Mouse (Mus musculus) cerebellum, adult 2 months (tissue): Measurements from ENCODE around the gene Rab3b. TPM values are rescaled to one million over a fixed set of nuclear protein-coding genes. Genes with fewer than 3 reads are reported as not detected.

Experiments used
- DNase-seq, 2 experiments: peaks; one replicate each; pipeline ENCODE4 v3.0.0; 2021
- H3K27ac ChIP-seq: fragments of 200-500 bp; 2 replicates; pipeline ENCODE4 v1.5.1; 2012; ENCODE audit warnings: low read length, control low read depth, inconsistent platforms; ENCODE audit not compliant: insufficient read depth
- H3K27me3 ChIP-seq: fragments of 200-500 bp; 2 replicates; pipeline ENCODE4 v1.6.1; 2012; ENCODE audit warnings: inconsistent platforms, mild to moderate bottlenecking, low read length, moderate library complexity; ENCODE audit not compliant: control insufficient read depth, insufficient read depth
- H3K4me1 ChIP-seq: fragments of 200-500 bp; 2 replicates; pipeline ENCODE4 v1.6.1; 2011; ENCODE audit warnings: low read length; ENCODE audit not compliant: control insufficient read depth, insufficient read depth
- H3K4me3 ChIP-seq: fragments of 200-500 bp; replicated peaks from 2 replicates; pipeline ENCODE3; 2011; ENCODE audit warnings: mild to moderate bottlenecking, low read depth, low read length, control low read depth; ENCODE audit not compliant: insufficient read depth
- CTCF ChIP-seq: fragments of 200-500 bp; IDR thresholded peaks from 2 replicates; pipeline ENCODE4 v1.5.1; 2011; ENCODE audit warnings: low read depth, mild to moderate bottlenecking, control low read depth, low read length, moderate library complexity, borderline replicate concordance; ENCODE audit not compliant: insufficient read depth
- POLR2A ChIP-seq: fragments of 200-500 bp; IDR thresholded peaks from 2 replicates; pipeline ENCODE4 v1.6.1; 2011; ENCODE audit warnings: low read length, control low read depth, borderline replicate concordance; ENCODE audit not compliant: insufficient read depth
- WGBS: fragments of 180-500 bp; shearing (Covaris S2); methylation state at CpG from one replicate; pipeline ENCODE4 v1.1.7; 2018; 5-methylcytosine and 5-hydroxymethylcytosine counted together
- polyA plus RNA-seq: library from polyadenylated mRNA; depleted of rRNA; stranded (reverse); fragments of >200 nt; gene quantifications from 2 replicates; pipeline ENCODE4 v1.2.3, GENCODE M21; 2012

Gene Rab3b
- polyA plus RNA-seq, 1 experiment: 42.5 TPM

- DNase-seq: no peak
- 94% methylated on average over 9 of the region's 9 CpGs for WGBS
- TF ChIP-seq CTCF (no peak), POLR2A (no peak)
- Histone ChIP-seq H3K27me3 (no peaks in the 10 kb centered on the region), H3K27ac (no peak overlapping the region), H3K4me1 (no peaks in the 10 kb centered on the region), H3K4me3 (no peak overlapping the region)
Observed at GRCm38 (mm10) chr4:108902886-108903285, 24.0 kb downstream of the Rab3b start.

- H3K4me1 ChIP-seq: no peaks in the 10 kb centered on the region; the same call in 1 of the 2 replicates
- TF ChIP-seq CTCF (no peak), POLR2A (no peak)
- no peaks in the 10 kb centered on the region for H3K27me3 ChIP-seq
- H3K27ac ChIP-seq: no peak overlapping the region
- no peak overlapping the region for H3K4me3 ChIP-seq
- whole genome bisulfite sequencing: 92% methylated on average over 9 of the region's 9 CpGs
- DNase-seq: no peak
Observed at GRCm38 (mm10) chr4:108903346-108903745, 24.5 kb downstream of the Rab3b start.

GRCm38 (mm10) chr4:108904076-108904475 is 25.2 kb downstream of the Rab3b start:
- TF ChIP-seq CTCF (no peak), POLR2A (no peak)
- WGBS: 37% methylated on average over 6 of the region's 6 CpGs

GRCm38 (mm10) chr4:108904790-108905189 is 25.9 kb downstream of the Rab3b start:
- H3K27me3 ChIP-seq: no peaks in the 10 kb centered on the region
- no peak for TF ChIP-seq CTCF
- no peak for TF ChIP-seq POLR2A
- H3K4me3 ChIP-seq: no peak overlapping the region
- no peak for DNase-seq
- no peaks in the 10 kb centered on the region; the same call in 1 of the 2 replicates for H3K4me1 ChIP-seq
- WGBS: 88% methylated on average over 10 of the region's 10 CpGs
- H3K27ac ChIP-seq: no peak overlapping the region

More at GRCm38 (mm10) chr4:108904076-108904475, 25.2 kb downstream of the Rab3b start:
- no peak for DNase-seq
- Histone ChIP-seq H3K4me3 (no peak overlapping the region), H3K27me3 (no peaks in the 10 kb centered on the region), H3K27ac (no peak overlapping the region), H3K4me1 (no peaks in the 10 kb centered on the region; the same call in 1 of the 2 replicates)

- WGBS: 14% methylated on average over 6 of the region's 6 CpGs
- TF ChIP-seq POLR2A: no peak
- Histone ChIP-seq H3K27me3 (no peaks in the 10 kb centered on the region), H3K4me3 (no peak overlapping the region), H3K4me1 (no peaks in the 10 kb centered on the region; the same call in 1 of the 2 replicates), H3K27ac (no peak overlapping the region)
- DNase-seq: no peak
Observed at GRCm38 (mm10) chr4:108905859-108906258, 27.0 kb downstream of the Rab3b start.

GRCm38 (mm10) chr4:108907475-108907874 is 28.6 kb downstream of the Rab3b start:
- H3K27me3 ChIP-seq: no peaks in the 10 kb centered on the region
- no peak overlapping the region for H3K27ac ChIP-seq
- H3K4me1 ChIP-seq: no peaks in the 10 kb centered on the region; the same call in 1 of the 2 replicates
- H3K4me3 ChIP-seq: no peak overlapping the region
- TF ChIP-seq CTCF (no peak), POLR2A (no peak)
- DNase-seq: no peak

GRCm38 (mm10) chr4:108909872-108910425 is 31.1 kb downstream of the Rab3b start:
- Histone ChIP-seq H3K4me3 (no peak overlapping the region), H3K4me1 (no peaks in the 10 kb centered on the region; the same call in 1 of the 2 replicates), H3K27ac (no peak overlapping the region), H3K27me3 (no peaks in the 10 kb centered on the region)
- WGBS: 60% methylated on average over 8 of the region's 8 CpGs
- no peak for DNase-seq
- TF ChIP-seq CTCF (no peak), POLR2A (no peak)

GRCm38 (mm10) chr4:108911866-108912265 is 33.0 kb downstream of the Rab3b start:
- no peak overlapping the region for H3K27ac ChIP-seq
- WGBS: 86% methylated on average over 2 of the region's 2 CpGs
- H3K27me3 ChIP-seq: no peaks in the 10 kb centered on the region
- H3K4me1 ChIP-seq: no peaks in the 10 kb centered on the region; the same call in 1 of the 2 replicates
- no peak for DNase-seq
- no peak overlapping the region for H3K4me3 ChIP-seq
- TF ChIP-seq CTCF (no peak), POLR2A (no peak)

GRCm38 (mm10) chr4:108913180-108913579 is 34.3 kb downstream of the Rab3b start:
- DNase-seq: no peak
- Histone ChIP-seq H3K4me1 (no peaks in the 10 kb centered on the region), H3K4me3 (no peak overlapping the region), H3K27me3 (no peaks in the 10 kb centered on the region), H3K27ac (no peak overlapping the region)
- 88% methylated on average over 2 of the region's 2 CpGs for WGBS
- TF ChIP-seq CTCF (no peak), POLR2A (no peak)
